Mouse (Mus musculus): ENCODE measurements around the gene Skiv2l. TPM values are rescaled to one million over a fixed set of nuclear protein-coding genes. Genes with fewer than 3 reads are reported as not detected.

Gene Skiv2l
- polyA plus RNA-seq, 1 experiment from 2014 or later = 39.5 TPM

GRCm38 (mm10) chr17:34865981-34866380, 16.0 kb upstream of the Skiv2l start:
- ATAC-seq (ENCODE audit: insufficient number of reproducible peaks, low FRiP score) = no peak
- peaks cover 21% of the 10 kb centered on the region; the same call in 1 of the 2 replicates for H3K27me3 ChIP-seq (replicated peaks)
- H3K4me3 ChIP-seq = no peak overlapping the region
- H3K4me1 ChIP-seq (replicated peaks) = no peaks in the 10 kb centered on the region
- no peak overlapping the region for H3K9ac ChIP-seq
- H3K4me2 ChIP-seq = no peak overlapping the region
- H3K27ac ChIP-seq (ENCODE audit: poor library complexity, severe bottlenecking) = no peak overlapping the region
- H3K9me3 ChIP-seq (replicated peaks) = no peaks in the 10 kb centered on the region
- no peaks in the 10 kb centered on the region for H3K36me3 ChIP-seq
- WGBS = 55% methylated on average over 7 of the region's 7 CpGs

GRCm38 (mm10) chr17:34862416-34863081, 12.5 kb upstream of the Skiv2l start, which contains the start of gene Cfb:
Cfb (minus strand) TSS chr17:34862518.
- Histone ChIP-seq H3K9me3 (replicated peaks) (no peaks in the 10 kb centered on the region), H3K9ac (no peak within 1 kb of the TSS), H3K4me3 (no peak within 1 kb of the TSS), H3K36me3 (peaks cover 4% of the 10 kb centered on the region; the same call in 1 of the 2 replicates), H3K4me1 (replicated peaks) (no peaks in the 10 kb centered on the region), H3K27me3 (replicated peaks) (peaks cover 21% of the 10 kb centered on the region; the same call in 1 of the 2 replicates), H3K27ac (ENCODE audit: poor library complexity, severe bottlenecking) (no peak within 1 kb of the TSS), H3K4me2 (no peak within 1 kb of the TSS)
- ATAC-seq (ENCODE audit: insufficient number of reproducible peaks, low FRiP score) = no peak
- WGBS = 69% methylated on average over 8 of the region's 8 CpGs

GRCm38 (mm10) chr17:34861704-34862415, 11.8 kb upstream of the Skiv2l start:
- Histone ChIP-seq H3K9ac (no peak overlapping the region), H3K4me1 (replicated peaks) (no peaks in the 10 kb centered on the region), H3K4me3 (no peak overlapping the region), H3K27ac (ENCODE audit: poor library complexity, severe bottlenecking) (no peak overlapping the region), H3K27me3 (replicated peaks) (peaks cover 21% of the 10 kb centered on the region; the same call in 1 of the 2 replicates), H3K4me2 (no peak overlapping the region), H3K36me3 (peaks cover 9% of the 10 kb centered on the region; the same call in 1 of the 2 replicates), H3K9me3 (replicated peaks) (no peaks in the 10 kb centered on the region)
- no peak for ATAC-seq (ENCODE audit: insufficient number of reproducible peaks, low FRiP score)
- WGBS = 65% methylated on average over 13 of the region's 13 CpGs

- peaks cover 21% of the 10 kb centered on the region; the same call in 1 of the 2 replicates for H3K27me3 ChIP-seq (replicated peaks)
- H3K4me1 ChIP-seq (replicated peaks) = no peaks in the 10 kb centered on the region
- H3K4me3 ChIP-seq = no peak overlapping the region
- H3K9ac ChIP-seq = no peak overlapping the region
- no peak overlapping the region for H3K4me2 ChIP-seq
- 82% methylated on average over 9 of the region's 9 CpGs for WGBS
- no peak overlapping the region for H3K27ac ChIP-seq (ENCODE audit: poor library complexity, severe bottlenecking)
- no peak for ATAC-seq (ENCODE audit: insufficient number of reproducible peaks, low FRiP score)
- H3K9me3 ChIP-seq (replicated peaks) = no peaks in the 10 kb centered on the region
- H3K36me3 ChIP-seq = peaks cover 21% of the 10 kb centered on the region
Observed at GRCm38 (mm10) chr17:34860514-34860913, 10.5 kb upstream of the Skiv2l start.

- Histone ChIP-seq H3K4me1 (replicated peaks) (no peaks in the 10 kb centered on the region), H3K27me3 (replicated peaks) (peaks cover 18% of the 10 kb centered on the region; the same call in 1 of the 2 replicates), H3K4me3 (no peak overlapping the region), H3K27ac (ENCODE audit: poor library complexity, severe bottlenecking) (no peak overlapping the region), H3K4me2 (no peak overlapping the region), H3K36me3 (peaks cover 39% of the 10 kb centered on the region), H3K9ac (no peak overlapping the region), H3K9me3 (replicated peaks) (no peaks in the 10 kb centered on the region)
- WGBS = 76% methylated on average over 4 of the region's 4 CpGs
- ATAC-seq (ENCODE audit: insufficient number of reproducible peaks, low FRiP score) = no peak
Observed at GRCm38 (mm10) chr17:34858670-34859069, 8.7 kb upstream of the Skiv2l start.

GRCm38 (mm10) chr17:34855825-34856224, 5.8 kb upstream of the Skiv2l start:
- H3K9me3 ChIP-seq (replicated peaks) = no peaks in the 10 kb centered on the region
- H3K9ac ChIP-seq = no peak overlapping the region
- 39% methylated on average over 3 of the region's 3 CpGs for WGBS
- no peak for ATAC-seq (ENCODE audit: insufficient number of reproducible peaks, low FRiP score)
- no peak overlapping the region for H3K4me2 ChIP-seq
- peaks cover 55% of the 10 kb centered on the region for H3K36me3 ChIP-seq
- H3K4me1 ChIP-seq (replicated peaks) = peaks cover 7% of the 10 kb centered on the region
- H3K27ac ChIP-seq (ENCODE audit: poor library complexity, severe bottlenecking) = no peak overlapping the region
- H3K27me3 ChIP-seq (replicated peaks) = no peaks in the 10 kb centered on the region
- H3K4me3 ChIP-seq = no peak overlapping the region

- ATAC-seq (ENCODE audit: insufficient number of reproducible peaks, low FRiP score) = no peak
- peaks cover 10% of the 10 kb centered on the region for H3K4me1 ChIP-seq (replicated peaks)
- H3K4me2 ChIP-seq = no peak overlapping the region
- no peak overlapping the region for H3K27ac ChIP-seq (ENCODE audit: poor library complexity, severe bottlenecking)
- no peak overlapping the region for H3K4me3 ChIP-seq
- H3K27me3 ChIP-seq (replicated peaks) = no peaks in the 10 kb centered on the region
- no peaks in the 10 kb centered on the region for H3K9me3 ChIP-seq (replicated peaks)
- WGBS = 81% methylated on average over 3 of the region's 3 CpGs
- H3K9ac ChIP-seq = no peak overlapping the region
- H3K36me3 ChIP-seq = peaks cover 55% of the 10 kb centered on the region
Observed at GRCm38 (mm10) chr17:34854761-34855160, 4.8 kb upstream of the Skiv2l start.

- Histone ChIP-seq H3K4me1 (replicated peaks) (peaks cover 16% of the 10 kb centered on the region), H3K36me3 (peaks cover 55% of the 10 kb centered on the region)
- WGBS = 72% methylated on average over 8 of the region's 8 CpGs
Observed at GRCm38 (mm10) chr17:34853511-34853910, 3.5 kb upstream of the Skiv2l start.

GRCm38 (mm10) chr17:34850517-34851125, 611 bp upstream of the Skiv2l start:
- Histone ChIP-seq H3K27me3 (replicated peaks) (no peaks in the 10 kb centered on the region), H3K9me3 (replicated peaks) (no peaks in the 10 kb centered on the region), H3K9ac (peak overlapping the region; percentile 87), H3K4me1 (replicated peaks) (peaks cover 16% of the 10 kb centered on the region), H3K36me3 (peaks cover 61% of the 10 kb centered on the region), H3K27ac (ENCODE audit: poor library complexity, severe bottlenecking) (no peak overlapping the region), H3K4me2 (peak overlapping the region; percentile 92), H3K4me3 (peak overlapping the region; percentile 91)
- 2% methylated on average over 25 of the region's 25 CpGs for WGBS
- ATAC-seq (ENCODE audit: insufficient number of reproducible peaks, low FRiP score) = no peak; the same call in 1 of the 2 replicates

More at GRCm38 (mm10) chr17:34853511-34853910, 3.5 kb upstream of the Skiv2l start:
- no peak overlapping the region for H3K27ac ChIP-seq (ENCODE audit: poor library complexity, severe bottlenecking)
- no peaks in the 10 kb centered on the region for H3K9me3 ChIP-seq (replicated peaks)
- ATAC-seq (ENCODE audit: insufficient number of reproducible peaks, low FRiP score) = no peak
- H3K27me3 ChIP-seq (replicated peaks) = no peaks in the 10 kb centered on the region
- no peak overlapping the region for H3K9ac ChIP-seq
- H3K4me3 ChIP-seq = no peak overlapping the region
- H3K4me2 ChIP-seq = no peak overlapping the region

- H3K36me3 ChIP-seq = peaks cover 62% of the 10 kb centered on the region
- no peak overlapping the region for H3K9ac ChIP-seq
- H3K4me3 ChIP-seq = no peak overlapping the region
Observed at GRCm38 (mm10) chr17:34847615-34848014, 2.4 kb downstream of the Skiv2l start.

GRCm38 (mm10) chr17:34847192-34847591, 2.8 kb downstream of the Skiv2l start:
- Histone ChIP-seq H3K9ac (no peak overlapping the region), H3K4me3 (no peak overlapping the region), H3K4me2 (no peak overlapping the region), H3K36me3 (peaks cover 62% of the 10 kb centered on the region), H3K27me3 (replicated peaks) (no peaks in the 10 kb centered on the region), H3K9me3 (replicated peaks) (no peaks in the 10 kb centered on the region), H3K27ac (ENCODE audit: poor library complexity, severe bottlenecking) (no peak overlapping the region), H3K4me1 (replicated peaks) (peaks cover 16% of the 10 kb centered on the region)
- WGBS = 79% methylated on average over 6 of the region's 6 CpGs
- no peak for ATAC-seq (ENCODE audit: insufficient number of reproducible peaks, low FRiP score)

More at GRCm38 (mm10) chr17:34847615-34848014, 2.4 kb downstream of the Skiv2l start:
- peaks cover 16% of the 10 kb centered on the region for H3K4me1 ChIP-seq (replicated peaks)
- H3K9me3 ChIP-seq (replicated peaks) = no peaks in the 10 kb centered on the region
- H3K27ac ChIP-seq (ENCODE audit: poor library complexity, severe bottlenecking) = no peak overlapping the region
- H3K27me3 ChIP-seq (replicated peaks) = no peaks in the 10 kb centered on the region
- no peak overlapping the region for H3K4me2 ChIP-seq
- WGBS = 89% methylated on average over 7 of the region's 7 CpGs
- ATAC-seq (ENCODE audit: insufficient number of reproducible peaks, low FRiP score) = no peak
